Mouse (Mus musculus) ES-Bruce4 (cell line): ENCODE measurements at regions not wholly inside any gene's neighbourhood (a gene's known extent, or its start where the extent isn't known, plus 50 kb on each side); places are given as distances from the start of the nearest gene placed in this dataset.

Source experiments
- CTCF ChIP-seq: IDR thresholded peaks from one replicate; pipeline ENCODE4 v1.8.1; 2011; ENCODE audit warnings: low read depth, low read length
- EP300 ChIP-seq: IDR thresholded peaks from 2 replicates; pipeline ENCODE4 v1.6.1; 2011; ENCODE audit warnings: low read depth, low read length; ENCODE audit not compliant: insufficient read depth
- POLR2A ChIP-seq: IDR thresholded peaks from one replicate; pipeline ENCODE4 v1.8.1; 2011; ENCODE audit warnings: low read length; ENCODE audit not compliant: insufficient read depth

DNA sequence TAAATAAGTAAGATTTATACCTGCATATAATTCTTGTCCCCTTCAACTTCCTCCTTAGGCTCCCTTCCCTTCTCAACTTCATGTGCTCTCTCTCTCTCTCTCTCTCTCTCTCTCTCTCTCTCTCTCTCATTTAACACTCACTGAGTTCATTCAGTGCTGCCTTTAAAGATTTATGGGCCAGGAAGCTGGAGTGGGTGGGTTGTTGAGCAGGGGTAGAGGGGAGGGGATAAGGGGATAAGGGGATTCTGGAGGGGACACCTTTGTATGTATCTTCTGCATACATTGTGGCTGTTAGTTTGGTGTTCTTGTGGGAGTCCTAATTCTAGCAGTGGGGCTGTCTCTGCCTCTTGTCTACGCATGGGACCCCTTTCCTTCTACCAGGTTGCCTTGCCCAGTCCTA, 138.3 kb downstream of the Otol1 start:
- TF ChIP-seq CTCF (no peak), POLR2A (no peak), EP300 (no peak)
